Mouse (Mus musculus) small intestine, adult 2 months (tissue): ENCODE results near the gene Trnp1. TPM values are rescaled to one million over a fixed set of nuclear protein-coding genes. Genes with fewer than 3 reads are reported as not detected.

Experiments used
- H3K27ac ChIP-seq: fragments of 200-500 bp; 2 replicates; pipeline ENCODE4 v1.5.1; 2012; ENCODE audit warnings: low read depth, low read length, control low read depth, inconsistent platforms; ENCODE audit not compliant: insufficient read depth
- H3K27me3 ChIP-seq: fragments of 200-500 bp; 2 replicates; pipeline ENCODE4 v1.6.1; 2012; ENCODE audit warnings: mild to moderate bottlenecking, moderate library complexity, low read length, inconsistent platforms; ENCODE audit not compliant: control insufficient read depth, insufficient read depth
- H3K36me3 ChIP-seq: fragments of 200-500 bp; 2 replicates; pipeline ENCODE4 v1.6.1; 2012; ENCODE audit warnings: mild to moderate bottlenecking, low read length, control low read depth, inconsistent platforms; ENCODE audit not compliant: control insufficient read depth, insufficient read depth
- H3K4me1 ChIP-seq: fragments of 200-500 bp; 2 replicates; pipeline ENCODE4 v1.6.1; 2012; ENCODE audit warnings: low read length, inconsistent platforms, mixed read lengths; ENCODE audit not compliant: control insufficient read depth, insufficient read depth, insufficient read length
- H3K4me3 ChIP-seq: fragments of 200-500 bp; 2 replicates; pipeline ENCODE4 v1.5.1; 2012; ENCODE audit warnings: low read depth, mild to moderate bottlenecking, control low read depth, inconsistent platforms, low read length, moderate library complexity
- CTCF ChIP-seq: fragments of 200-500 bp; IDR thresholded peaks from 2 replicates; pipeline ENCODE4 v1.5.1; 2012; ENCODE audit warnings: low read depth, mild to moderate bottlenecking, control low read depth, inconsistent platforms, low read length, moderate library complexity, mixed read lengths; ENCODE audit not compliant: insufficient replicate concordance, insufficient read length; ENCODE audit errors: extremely low read depth
- POLR2A ChIP-seq: fragments of 200-500 bp; IDR thresholded peaks from 2 replicates; pipeline ENCODE4 v1.6.1; 2012; ENCODE audit warnings: low read depth, mild to moderate bottlenecking, control low read depth, inconsistent platforms, low read length, moderate library complexity
- WGBS: fragments of 180-500 bp; shearing (Covaris S2); methylation state at CpG from one replicate; pipeline ENCODE4 v1.1.7; 2018; 5-methylcytosine and 5-hydroxymethylcytosine counted together
- polyA plus RNA-seq: library from polyadenylated mRNA; depleted of rRNA; stranded (reverse); fragments of >200 nt; gene quantifications from 2 replicates; pipeline ENCODE4 v1.2.3, GENCODE M21; 2012

The Trnp1 gene
- polyA plus RNA-seq, 1 experiment, result 6.2 TPM

DNA sequence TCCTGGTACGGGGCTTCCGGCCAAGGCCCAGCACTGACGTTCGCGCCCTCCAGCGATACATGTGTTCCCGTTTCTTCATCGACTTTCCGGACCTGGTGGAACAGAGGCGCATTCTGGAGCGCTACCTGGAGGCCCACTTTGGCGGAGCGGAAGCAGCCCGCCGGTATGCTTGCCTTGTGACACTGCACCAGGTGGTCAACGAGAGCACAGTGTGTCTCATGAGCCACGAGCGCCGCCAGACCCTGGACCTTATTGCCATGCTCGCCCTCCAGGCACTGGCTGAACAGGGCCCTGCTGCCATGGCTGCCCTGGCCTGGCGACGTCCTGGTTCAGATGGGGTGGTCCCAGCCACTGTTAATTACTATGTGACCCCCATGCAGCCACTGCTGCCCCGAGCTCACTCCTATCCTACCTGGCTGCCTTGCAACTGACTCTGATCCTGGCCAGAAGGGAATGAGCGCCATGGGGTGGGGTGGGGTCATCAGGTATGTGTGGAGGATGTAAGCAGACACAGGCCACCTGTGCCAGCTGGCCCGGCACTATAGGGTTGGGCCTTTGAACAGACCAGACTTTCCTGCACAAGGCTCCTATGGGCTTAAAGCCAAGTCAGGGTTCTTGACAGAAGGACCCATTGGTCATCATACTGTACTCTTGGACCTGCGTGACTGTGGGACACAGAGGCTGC, 11.5 kb downstream of the Trnp1 start:
- WGBS, result 84% methylated on average over 26 of the region's 26 CpGs
- H3K27me3 ChIP-seq, result no peaks in the 10 kb centered on the region
- H3K27ac ChIP-seq, result no peak overlapping the region

DNA sequence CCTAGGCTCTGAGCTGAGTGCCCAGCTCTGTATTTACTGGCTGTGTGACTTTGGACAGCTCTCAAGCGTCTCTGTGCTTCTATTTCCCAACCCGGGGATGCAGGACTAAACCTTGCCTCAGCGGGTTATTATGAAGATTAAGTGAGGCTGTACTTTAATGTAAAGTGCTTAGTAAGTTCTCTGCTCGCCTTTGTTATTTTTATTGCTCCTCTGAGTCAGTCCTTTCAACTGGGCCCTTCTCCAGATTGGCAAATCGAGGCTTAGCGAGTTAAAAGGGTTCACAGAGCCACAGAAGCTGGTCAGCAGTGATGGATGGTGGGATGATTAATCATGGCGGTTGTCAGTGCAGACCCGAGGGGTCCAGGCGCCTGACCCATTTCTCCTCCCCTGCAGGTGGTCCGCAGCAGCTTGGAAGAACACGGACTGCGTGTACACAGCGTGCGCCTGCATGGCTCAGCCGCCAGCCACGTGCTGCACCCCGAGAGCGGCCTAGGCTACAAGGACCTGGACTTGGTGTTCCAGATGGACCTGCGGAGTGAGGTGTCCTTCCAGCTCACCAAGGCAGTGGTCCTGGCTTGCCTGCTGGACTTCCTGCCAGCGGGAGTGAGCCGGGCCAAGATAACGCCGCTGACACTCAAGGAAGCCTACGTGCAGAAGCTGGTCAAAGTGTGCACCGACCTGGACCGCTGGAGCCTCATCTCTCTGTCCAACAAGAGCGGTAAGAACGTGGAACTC, 12.5 kb downstream of the Trnp1 start:
- no peak overlapping the region for H3K27ac ChIP-seq

More for the DNA sequence above, 11.5 kb downstream of the Trnp1 start:
- H3K4me1 ChIP-seq, result peaks cover 30% of the 10 kb centered on the region
- TF ChIP-seq CTCF, result no peak
- TF ChIP-seq POLR2A, result no peak
- no peaks in the 10 kb centered on the region for H3K36me3 ChIP-seq
- H3K4me3 ChIP-seq, result no peak overlapping the region

GRCm38 (mm10) chr4:133484266-133485025, 13.9 kb downstream of the Trnp1 start:
- H3K4me3 ChIP-seq, result no peak overlapping the region; the same call in 1 of the 2 replicates
- no peak overlapping the region for H3K27ac ChIP-seq
- no peaks in the 10 kb centered on the region for H3K36me3 ChIP-seq
- peaks cover 11% of the 10 kb centered on the region; the same call in 1 of the 2 replicates for H3K27me3 ChIP-seq
- H3K4me1 ChIP-seq, result peaks cover 32% of the 10 kb centered on the region
- TF ChIP-seq CTCF (no peak), POLR2A (no peak)
- 16% methylated on average over 22 of the region's 22 CpGs for WGBS

More for the DNA sequence above, 12.5 kb downstream of the Trnp1 start:
- TF ChIP-seq CTCF, result no peak
- no peak for TF ChIP-seq POLR2A
- 0 out of 2 replicates have a peak, but pooled peaks cover 4% of the 10 kb centered on the region for H3K27me3 ChIP-seq
- H3K36me3 ChIP-seq, result no peaks in the 10 kb centered on the region
- WGBS, result 90% methylated on average over 28 of the region's 28 CpGs
- no peak overlapping the region for H3K4me3 ChIP-seq
- H3K4me1 ChIP-seq, result peaks cover 30% of the 10 kb centered on the region

- no peak overlapping the region for H3K4me3 ChIP-seq
- peaks cover 20% of the 10 kb centered on the region for H3K4me1 ChIP-seq
- H3K36me3 ChIP-seq, result no peaks in the 10 kb centered on the region
- WGBS, result 72% methylated on average over 3 of the region's 3 CpGs
- H3K27ac ChIP-seq, result no peak overlapping the region
- peaks cover 11% of the 10 kb centered on the region; the same call in 1 of the 2 replicates for H3K27me3 ChIP-seq
- no peak for TF ChIP-seq CTCF
- no peak for TF ChIP-seq POLR2A
Measured at GRCm38 (mm10) chr4:133482479-133482878, 15.9 kb downstream of the Trnp1 start.

- Histone ChIP-seq H3K4me3 (no peak overlapping the region), H3K27me3 (peaks cover 17% of the 10 kb centered on the region; the same call in 1 of the 2 replicates), H3K4me1 (peaks cover 15% of the 10 kb centered on the region), H3K36me3 (no peaks in the 10 kb centered on the region), H3K27ac (no peak overlapping the region)
- TF ChIP-seq CTCF (no peak), POLR2A (no peak)
- WGBS, result 77% methylated on average over 4 of the region's 4 CpGs
Measured at GRCm38 (mm10) chr4:133481488-133481887, 16.9 kb downstream of the Trnp1 start.

GRCm38 (mm10) chr4:133480754-133481153, 17.6 kb downstream of the Trnp1 start:
- peaks cover 15% of the 10 kb centered on the region for H3K4me1 ChIP-seq
- no peaks in the 10 kb centered on the region for H3K36me3 ChIP-seq
- TF ChIP-seq CTCF, result no peak
- TF ChIP-seq POLR2A, result no peak
- 70% methylated on average over 6 of the region's 6 CpGs for WGBS
- H3K4me3 ChIP-seq, result peak overlapping the region; percentile 64
- peaks cover 17% of the 10 kb centered on the region; the same call in 1 of the 2 replicates for H3K27me3 ChIP-seq
- no peak overlapping the region for H3K27ac ChIP-seq

- TF ChIP-seq POLR2A (no peak), CTCF (no peak)
- Histone ChIP-seq H3K4me1 (peaks cover 15% of the 10 kb centered on the region), H3K36me3 (no peaks in the 10 kb centered on the region), H3K27me3 (peaks cover 17% of the 10 kb centered on the region; the same call in 1 of the 2 replicates), H3K4me3 (peak overlapping the region; percentile 64), H3K27ac (no peak overlapping the region)
- WGBS, result 2% methylated on average over 34 of the region's 34 CpGs
Measured at GRCm38 (mm10) chr4:133480185-133480537, 18.2 kb downstream of the Trnp1 start.
